Mouse (Mus musculus) hindbrain, embryonic 10.5 days (tissue): ENCODE measurements around the gene Smtnl2. TPM values are rescaled to one million over a fixed set of nuclear protein-coding genes. Genes with fewer than 3 reads are reported as not detected.
"Not testable (repeated sequence)": the region's sequence is repeated elsewhere in the genome, so short reads cannot be mapped to it uniquely, and the experiment has no call there.

Experiments used
- DNase-seq: peaks from one replicate; pipeline ENCODE4 v3.0.0-alpha.2; 2017; ENCODE audit warnings: low spot score
- H3K27ac ChIP-seq: fragments of 300-500 bp; sonication (generic); 2 replicates; pipeline ENCODE4 v1.5.1; 2016; ENCODE audit warnings: mild to moderate bottlenecking, moderate library complexity
- H3K27me3 ChIP-seq: fragments of 300-500 bp; sonication (generic); 2 replicates; pipeline ENCODE4 v1.6.1; 2016; ENCODE audit warnings: mild to moderate bottlenecking; ENCODE audit not compliant: poor library complexity, insufficient read depth, severe bottlenecking
- H3K36me3 ChIP-seq: fragments of 300-500 bp; sonication (generic); 2 replicates; pipeline ENCODE4 v1.6.1; 2016; ENCODE audit warnings: mild to moderate bottlenecking, moderate library complexity
- H3K4me1 ChIP-seq: fragments of 300-500 bp; sonication (generic); replicated peaks from 2 replicates; pipeline ENCODE4 v1.6.1; 2016; ENCODE audit warnings: mild to moderate bottlenecking
- H3K4me3 ChIP-seq: fragments of 300-500 bp; sonication (generic); 2 replicates; pipeline ENCODE4 v1.5.1; 2016; ENCODE audit warnings: mild to moderate bottlenecking, moderate library complexity
- H3K9me3 ChIP-seq: fragments of 300-500 bp; sonication (generic); 2 replicates; pipeline ENCODE4 v1.6.1; 2016; ENCODE audit warnings: mild to moderate bottlenecking, moderate library complexity
- WGBS: fragments of 180-500 bp; shearing (Covaris S2); methylation state at CpG from one replicate; pipeline ENCODE4 v1.1.7; 2016; 5-methylcytosine and 5-hydroxymethylcytosine counted together
- polyA plus RNA-seq: library from polyadenylated mRNA; unstranded; fragments of >200 nt; fragmentation: Nextera tagmentation; extraction: Ambion mirVana; gene quantifications from 2 replicates; pipeline ENCODE4 v1.2.1, GENCODE M21; 2016

The Smtnl2 gene
- 10.7 and 22.8 TPM in 2 replicates for polyA plus RNA-seq

GRCm38 (mm10) chr11:72411093-72411921 lies at the start of gene Smtnl2:
Gene Smtnl2 (minus strand): TSS chr11:72411713.
- under 1% methylated on average over 86 of the region's 86 CpGs for WGBS
- peak; percentile 86 for DNase-seq
- Histone ChIP-seq H3K9me3 (no peaks in the 10 kb centered on the region), H3K4me3 (peak within 1 kb of the TSS; percentile 80), H3K36me3 (no peaks in the 10 kb centered on the region), H3K4me1 (peaks cover 58% of the 10 kb centered on the region), H3K27me3 (peaks cover 81% of the 10 kb centered on the region), H3K27ac (peak within 1 kb of the TSS; percentile 88)

DNA sequence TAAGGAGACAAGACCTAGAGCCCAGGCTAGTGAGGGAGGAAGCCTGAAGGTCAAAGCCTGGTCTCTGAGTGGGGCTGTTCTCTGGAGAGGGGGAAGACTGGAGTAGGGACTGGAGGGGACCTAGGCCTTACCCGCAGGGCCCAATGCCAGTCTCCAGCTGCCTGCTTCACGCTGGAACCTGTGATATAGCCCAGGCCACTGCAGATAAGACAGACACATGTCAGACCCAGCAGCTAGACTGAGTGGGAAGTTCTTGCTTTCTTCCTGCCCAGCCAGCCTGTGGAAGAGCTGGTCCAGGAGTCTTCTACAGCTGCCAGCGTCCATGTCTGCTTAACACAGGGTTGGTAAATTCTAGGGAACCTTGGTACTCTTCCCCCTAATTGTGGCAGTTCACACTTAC lies 47.0 kb upstream of the Smtnl2 start:
- Histone ChIP-seq H3K9me3 (no peaks in the 10 kb centered on the region), H3K36me3 (peaks cover 24% of the 10 kb centered on the region), H3K4me1 (peaks cover 66% of the 10 kb centered on the region), H3K27me3 (no peaks in the 10 kb centered on the region), H3K27ac (peak overlapping the region; percentile 59), H3K4me3 (no peak overlapping the region)
- DNase-seq: no peak
- WGBS: 85% methylated on average over 3 of the region's 3 CpGs

GRCm38 (mm10) chr11:72457995-72458496 lies 46.5 kb upstream of the Smtnl2 start:
- Histone ChIP-seq H3K4me3 (no peak overlapping the region), H3K27ac (peak overlapping the region; percentile 59), H3K9me3 (no peaks in the 10 kb centered on the region), H3K27me3 (no peaks in the 10 kb centered on the region), H3K36me3 (peaks cover 28% of the 10 kb centered on the region), H3K4me1 (peaks cover 71% of the 10 kb centered on the region)
- WGBS: 73% methylated on average over 12 of the region's 12 CpGs
- DNase-seq: no peak

GRCm38 (mm10) chr11:72455694-72456093 lies 44.2 kb upstream of the Smtnl2 start:
- peak; percentile 43 for DNase-seq
- H3K4me3 ChIP-seq: no peak overlapping the region; the same call in 1 of the 2 replicates
- peaks cover 60% of the 10 kb centered on the region for H3K4me1 ChIP-seq
- WGBS: 31% methylated on average over 5 of the region's 5 CpGs
- no peaks in the 10 kb centered on the region for H3K9me3 ChIP-seq
- no peaks in the 10 kb centered on the region for H3K27me3 ChIP-seq
- H3K27ac ChIP-seq: peak overlapping the region; percentile 90
- H3K36me3 ChIP-seq: peaks cover 52% of the 10 kb centered on the region

DNA sequence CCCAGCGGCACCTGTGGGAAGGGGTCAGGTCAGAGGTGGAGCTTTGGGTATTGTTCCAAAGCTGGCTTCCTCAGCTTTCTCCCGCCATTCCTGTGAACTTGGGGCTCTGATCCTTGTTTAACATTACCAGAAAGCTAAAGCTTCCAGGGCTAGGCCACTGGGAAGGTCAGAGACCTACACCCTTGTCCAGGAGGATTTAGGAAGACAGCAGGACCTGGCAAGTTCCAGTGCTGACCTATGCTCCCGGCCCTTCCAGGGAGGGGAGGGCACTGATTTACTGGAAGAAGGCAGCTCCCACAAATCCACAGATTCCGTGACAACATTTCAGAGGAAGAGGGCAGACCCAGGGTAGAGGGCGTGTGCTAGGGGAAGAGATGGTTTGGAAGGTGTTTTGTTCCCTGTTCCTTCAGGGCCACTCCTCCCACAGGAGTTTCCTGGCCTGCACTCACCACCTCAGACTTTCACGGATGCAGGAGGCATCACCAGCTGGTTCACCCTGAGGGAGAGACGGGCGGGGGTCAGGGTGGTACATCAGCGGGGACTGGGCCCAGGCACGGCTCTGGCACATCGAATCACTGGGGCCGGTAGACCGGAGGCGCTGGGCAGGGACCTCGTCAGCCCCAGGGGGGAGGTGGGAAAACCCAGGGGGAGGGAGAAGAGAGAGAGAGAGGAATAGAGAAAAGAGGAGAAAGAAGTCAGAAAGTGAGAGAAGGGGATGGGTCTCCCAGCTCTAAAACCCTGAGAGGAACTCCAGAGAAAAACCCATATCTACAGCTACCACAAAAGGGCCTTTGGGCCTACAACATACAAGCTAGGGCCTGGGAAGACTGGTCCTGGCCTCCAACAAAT lies 41.8 kb upstream of the Smtnl2 start:
- Histone ChIP-seq H3K27me3 (no peaks in the 10 kb centered on the region), H3K36me3 (peaks cover 75% of the 10 kb centered on the region), H3K27ac (0 out of 2 replicates have a peak overlapping the region, but pooled peaks have one; percentile 46), H3K4me3 (no peak overlapping the region), H3K4me1 (peaks cover 49% of the 10 kb centered on the region), H3K9me3 (no peaks in the 10 kb centered on the region)
- DNase-seq: no peak
- WGBS: 63% methylated on average over 15 of the region's 15 CpGs

GRCm38 (mm10) chr11:72452140-72452665 lies 40.7 kb upstream of the Smtnl2 start:
- Histone ChIP-seq H3K4me3 (no peak overlapping the region), H3K36me3 (peaks cover 86% of the 10 kb centered on the region), H3K27ac (no peak overlapping the region), H3K27me3 (no peaks in the 10 kb centered on the region), H3K9me3 (no peaks in the 10 kb centered on the region), H3K4me1 (peaks cover 44% of the 10 kb centered on the region)
- 84% methylated on average over 3 of the region's 3 CpGs for WGBS
- no peak for DNase-seq

DNA sequence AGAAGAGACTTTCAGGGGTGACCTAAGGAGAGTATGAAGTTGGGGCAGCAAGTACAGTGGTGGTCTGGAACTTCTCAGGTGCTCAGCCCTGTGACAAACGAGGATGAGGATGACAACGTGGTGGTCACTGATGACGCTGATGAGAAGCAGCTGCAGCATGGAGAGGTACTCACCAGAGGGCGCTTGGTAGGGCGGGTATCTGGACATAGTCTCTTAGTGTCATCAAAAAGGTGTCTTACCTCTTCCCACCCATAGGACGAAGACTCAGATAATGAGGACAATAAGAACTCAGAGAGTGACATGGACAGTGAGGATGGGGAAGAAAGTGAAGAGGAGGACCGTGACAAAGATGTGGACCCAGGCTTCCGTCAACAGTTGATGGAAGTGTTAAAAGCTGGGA lies 36.0 kb upstream of the Smtnl2 start:
- Histone ChIP-seq H3K4me3 (no peak overlapping the region), H3K36me3 (peaks cover 100% of the 10 kb centered on the region), H3K9me3 (no peaks in the 10 kb centered on the region), H3K27ac (no peak overlapping the region), H3K27me3 (no peaks in the 10 kb centered on the region), H3K4me1 (peaks cover 6% of the 10 kb centered on the region)
- WGBS: 90% methylated on average over 8 of the region's 8 CpGs
- DNase-seq: no peak

DNA sequence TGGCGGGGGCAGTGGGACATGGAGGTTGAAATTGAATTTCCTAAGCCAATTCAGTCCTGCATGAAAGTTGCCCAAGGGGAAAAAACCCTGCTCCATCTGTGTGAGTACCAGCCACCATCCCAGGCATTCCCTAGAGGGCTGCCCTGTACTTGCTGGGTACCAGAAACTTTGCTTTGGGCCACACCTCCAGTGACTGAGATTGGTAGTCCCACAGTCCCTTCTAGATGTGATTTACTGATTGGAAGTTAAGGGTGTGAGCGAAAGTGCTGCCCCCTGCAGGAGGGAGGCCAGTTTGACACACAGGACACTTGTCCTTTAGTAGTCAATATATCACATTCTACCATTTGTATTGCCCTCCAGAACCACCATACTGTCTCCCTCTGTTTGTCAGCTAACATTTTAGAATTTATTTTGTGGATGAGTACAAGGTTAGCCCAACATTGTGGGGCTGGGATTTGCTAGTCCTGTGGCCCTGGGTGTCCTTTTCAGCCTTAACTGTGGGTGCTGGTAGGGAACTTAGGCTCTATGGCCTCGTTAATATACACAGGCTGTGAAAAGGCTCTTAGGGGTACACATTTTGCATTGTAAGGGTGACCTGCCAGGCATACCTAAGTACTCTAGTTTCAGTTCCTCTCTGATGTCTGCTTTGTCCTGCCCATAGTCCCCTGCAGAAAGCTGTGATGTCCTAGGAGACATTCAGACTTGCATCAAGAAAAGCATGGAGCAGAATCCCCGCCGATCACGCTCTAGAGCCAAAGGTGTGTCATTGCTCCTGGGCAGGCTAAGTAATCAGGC lies 35.0 kb upstream of the Smtnl2 start:
- H3K4me1 ChIP-seq: peaks cover 16% of the 10 kb centered on the region
- DNase-seq: peak; percentile 53
- peaks cover 96% of the 10 kb centered on the region for H3K36me3 ChIP-seq
- H3K4me3 ChIP-seq: no peak overlapping the region
- 90% methylated on average over 6 of the region's 6 CpGs for WGBS
- no peaks in the 10 kb centered on the region for H3K27me3 ChIP-seq
- H3K9me3 ChIP-seq: no peaks in the 10 kb centered on the region
- H3K27ac ChIP-seq: no peak overlapping the region

GRCm38 (mm10) chr11:72440965-72441664 lies 29.6 kb upstream of the Smtnl2 start, which contains the start of gene Mybbp1a:
Gene Mybbp1a (plus strand): TSS chr11:72441355.
- peak; percentile 98 for DNase-seq
- H3K27ac ChIP-seq: peak within 1 kb of the TSS; percentile 95
- H3K9me3 ChIP-seq: no peaks in the 10 kb centered on the region
- peak within 1 kb of the TSS; percentile 94 for H3K4me3 ChIP-seq
- no peaks in the 10 kb centered on the region for H3K27me3 ChIP-seq
- under 1% methylated on average over 46 of the region's 46 CpGs for WGBS
- peaks cover 16% of the 10 kb centered on the region for H3K4me1 ChIP-seq
- H3K36me3 ChIP-seq: peaks cover 42% of the 10 kb centered on the region

DNA sequence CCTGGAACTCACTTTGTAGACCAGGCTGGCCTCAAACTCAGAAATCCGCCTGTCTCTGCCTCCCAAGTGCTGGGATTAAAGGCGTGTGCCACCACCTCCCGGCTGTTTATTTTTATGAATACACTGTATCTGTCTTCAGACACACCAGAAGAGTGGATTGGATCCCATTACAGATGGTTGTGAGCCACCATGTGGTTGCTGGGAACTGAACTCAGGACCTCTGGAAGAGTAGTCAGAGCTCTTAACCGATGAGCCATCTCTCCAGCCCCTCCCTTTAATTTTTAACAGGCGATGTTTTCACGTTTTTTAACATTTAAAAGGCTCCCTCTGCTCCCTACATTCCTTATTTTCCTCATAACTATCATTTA lies 29.1 kb upstream of the Smtnl2 start:
- 43% methylated on average over 6 of the region's 6 CpGs for WGBS
- H3K9me3 ChIP-seq, DNase-seq, H3K27me3 ChIP-seq: not testable (repeated sequence)
- Histone ChIP-seq H3K4me1 (peaks cover 21% of the 10 kb centered on the region), H3K27ac (peak overlapping the region; percentile 95), H3K36me3 (peaks cover 37% of the 10 kb centered on the region), H3K4me3 (peak overlapping the region; percentile 94)

- no peak for DNase-seq
- Histone ChIP-seq H3K36me3 (peaks cover 15% of the 10 kb centered on the region), H3K9me3 (no peaks in the 10 kb centered on the region), H3K4me3 (no peak overlapping the region), H3K27me3 (no peaks in the 10 kb centered on the region), H3K4me1 (peaks cover 26% of the 10 kb centered on the region), H3K27ac (no peak overlapping the region)
- whole genome bisulfite sequencing: 69% methylated on average over 4 of the region's 4 CpGs
Measured at GRCm38 (mm10) chr11:72438411-72438810, 26.9 kb upstream of the Smtnl2 start.
